Mouse (Mus musculus) ovary, postnatal 14 days (tissue): ENCODE measurements around the gene Ptpn23.
"Not testable (repeated sequence)": the region's sequence is repeated elsewhere in the genome, so short reads cannot be mapped to it uniquely, and the experiment has no call there.

ENCODE experiments used
- DNase-seq: peaks from one replicate; pipeline ENCODE4 v3.0.0; 2022; ENCODE audit warnings: low spot score

The Ptpn23 gene

GRCm38 (mm10) chr9:110408099-110408773 is at the start of gene Ptpn23:
Ptpn23 (minus strand) TSS chr9:110408213.
- DNase-seq, result peak; percentile 88

- no peak for DNase-seq
Observed at GRCm38 (mm10) chr9:110452523-110452922, 44.5 kb upstream of the Ptpn23 start.

GRCm38 (mm10) chr9:110448857-110449617 is 41.0 kb upstream of the Ptpn23 start:
- peak; percentile 69 for DNase-seq

- DNase-seq, result no peak
Observed at GRCm38 (mm10) chr9:110448356-110448755, 40.3 kb upstream of the Ptpn23 start.

- no peak for DNase-seq
Observed at GRCm38 (mm10) chr9:110440559-110440958, 32.5 kb upstream of the Ptpn23 start.

- no peak for DNase-seq
Observed at GRCm38 (mm10) chr9:110440049-110440448, 32.0 kb upstream of the Ptpn23 start.

GRCm38 (mm10) chr9:110436041-110436440 is 28.0 kb upstream of the Ptpn23 start:
- no peak for DNase-seq

GRCm38 (mm10) chr9:110433045-110433444 is 25.0 kb upstream of the Ptpn23 start:
- no peak for DNase-seq

- DNase-seq, result no peak
Observed at GRCm38 (mm10) chr9:110431241-110431640, 23.2 kb upstream of the Ptpn23 start.

- no peak for DNase-seq
Observed at GRCm38 (mm10) chr9:110419511-110420112, 11.6 kb upstream of the Ptpn23 start, which contains the start of gene Ngp. Ngp (plus strand) TSS chr9:110419747.

- peak; percentile 35 for DNase-seq
Observed at GRCm38 (mm10) chr9:110413785-110414184, 5.8 kb upstream of the Ptpn23 start.

GRCm38 (mm10) chr9:110412926-110413325 is 4.9 kb upstream of the Ptpn23 start:
- DNase-seq, result no peak

- peak; percentile 76 for DNase-seq
Observed at GRCm38 (mm10) chr9:110410908-110411887, 3.2 kb upstream of the Ptpn23 start.

- no peak for DNase-seq
Observed at GRCm38 (mm10) chr9:110407311-110408098, 508 bp downstream of the Ptpn23 start.

GRCm38 (mm10) chr9:110403240-110403639 is 4.8 kb downstream of the Ptpn23 start:
- not testable (repeated sequence) for DNase-seq

- no peak for DNase-seq
Observed at GRCm38 (mm10) chr9:110402731-110403130, 5.3 kb downstream of the Ptpn23 start.

GRCm38 (mm10) chr9:110400650-110401049 is 7.4 kb downstream of the Ptpn23 start:
- DNase-seq, result no peak

- DNase-seq, result no peak
Observed at GRCm38 (mm10) chr9:110393295-110393694, 14.7 kb downstream of the Ptpn23 start.

GRCm38 (mm10) chr9:110390843-110391242 is 17.2 kb downstream of the Ptpn23 start:
- DNase-seq, result no peak

- no peak for DNase-seq
Observed at GRCm38 (mm10) chr9:110388011-110388410, 20.0 kb downstream of the Ptpn23 start.

- no peak for DNase-seq
Observed at GRCm38 (mm10) chr9:110384369-110384929, 23.6 kb downstream of the Ptpn23 start.
